Mouse (Mus musculus) hindbrain, embryonic 14.5 days (tissue): Measurements from ENCODE around the gene Tnik. TPM values are rescaled to one million over a fixed set of nuclear protein-coding genes. Genes with fewer than 3 reads are reported as not detected.

ENCODE experiments used
- ATAC-seq: fragments of 200-750 bp; cut with Nextera tagmentation; 2 replicates; pipeline ENCODE4 v1.8.0; 2017; ENCODE audit warnings: moderate number of reproducible peaks, mild to moderate bottlenecking, moderate TSS enrichment, moderate library complexity; ENCODE audit not compliant: low FRiP score
- DNase-seq: peaks from one replicate; pipeline ENCODE4 v3.0.0-alpha.2; 2015; ENCODE audit warnings: low spot score
- H3K27ac ChIP-seq: fragments of 300-500 bp; sonication (generic); 2 replicates; pipeline ENCODE4 v1.5.1; 2014; ENCODE audit warnings: mild to moderate bottlenecking, moderate library complexity
- H3K27me3 ChIP-seq: fragments of 300-500 bp; sonication (generic); 2 replicates; pipeline ENCODE4 v1.6.1; 2014; ENCODE audit warnings: mild to moderate bottlenecking, low read length, mixed read lengths; ENCODE audit not compliant: control insufficient read depth, insufficient read depth
- H3K36me3 ChIP-seq: fragments of 300-500 bp; sonication (generic); replicated peaks from 2 replicates; pipeline ENCODE4 v1.6.1; 2014; ENCODE audit not compliant: control insufficient read depth, insufficient read depth
- H3K4me1 ChIP-seq: fragments of 300-500 bp; sonication (generic); replicated peaks from 2 replicates; pipeline ENCODE4 v1.6.1; 2014; ENCODE audit warnings: antibody characterized with exemption, low read length, mixed read lengths; ENCODE audit not compliant: control insufficient read depth, insufficient read depth
- H3K4me2 ChIP-seq: fragments of 300-500 bp; sonication (generic); replicated peaks from 2 replicates; pipeline ENCODE4 v1.6.1; 2014; ENCODE audit warnings: mild to moderate bottlenecking, moderate library complexity
- H3K4me3 ChIP-seq: fragments of 300-500 bp; sonication (generic); replicated peaks from 2 replicates; pipeline ENCODE4 v1.5.1; 2014; ENCODE audit warnings: mild to moderate bottlenecking, low read length
- H3K9ac ChIP-seq: fragments of 300-500 bp; sonication (generic); 2 replicates; pipeline ENCODE4 v1.6.1; 2014
- H3K9me3 ChIP-seq: fragments of 300-500 bp; sonication (generic); 2 replicates; pipeline ENCODE4 v1.6.1; 2016; ENCODE audit warnings: low read length; ENCODE audit not compliant: control insufficient read depth
- WGBS: fragments of 180-500 bp; shearing (Covaris S2); extraction: QIAGEN DNeasy Blood & Tissue Kit; methylation state at CpG from one replicate; pipeline ENCODE4 v1.1.7; 2014; 5-methylcytosine and 5-hydroxymethylcytosine counted together
- polyA plus RNA-seq: library from polyadenylated mRNA; unstranded; fragments of >200 nt; fragmentation: Nextera tagmentation; extraction: Ambion mirVana; gene quantifications from 2 replicates; pipeline ENCODE4 v1.2.1, GENCODE M21; 2014

The Tnik gene
- polyA plus RNA-seq, 1 experiment from 2014 or later = 97.5 TPM

GRCm38 (mm10) chr3:28374738-28375510 lies 111.9 kb downstream of the Tnik start:
- Histone ChIP-seq H3K4me3 (no peak overlapping the region), H3K9ac (no peak overlapping the region), H3K9me3 (no peaks in the 10 kb centered on the region), H3K4me2 (no peak overlapping the region), H3K27ac (no peak overlapping the region), H3K4me1 (no peaks in the 10 kb centered on the region; the same call in 1 of the 2 replicates), H3K36me3 (no peaks in the 10 kb centered on the region), H3K27me3 (no peaks in the 10 kb centered on the region)
- 92% methylated on average over 6 of the region's 6 CpGs for WGBS
- ATAC-seq (no peak), DNase-seq (no peak)

- H3K36me3 ChIP-seq = no peaks in the 10 kb centered on the region
- no peak overlapping the region for H3K27ac ChIP-seq
- peaks cover 44% of the 10 kb centered on the region for H3K4me1 ChIP-seq
- WGBS = 25% methylated on average over 2 of the region's 2 CpGs
- no peak overlapping the region for H3K4me2 ChIP-seq
- DNase-seq (peak; percentile 41), ATAC-seq (peak; percentile 44; the same call in 1 of the 2 replicates)
- no peaks in the 10 kb centered on the region for H3K9me3 ChIP-seq
- no peak overlapping the region for H3K4me3 ChIP-seq
- no peak overlapping the region for H3K9ac ChIP-seq
- H3K27me3 ChIP-seq = no peaks in the 10 kb centered on the region
Observed at GRCm38 (mm10) chr3:28380224-28380623, 117.2 kb downstream of the Tnik start.

- DNase-seq = peak; percentile 46
- H3K4me2 ChIP-seq = no peak overlapping the region
- H3K9me3 ChIP-seq = no peaks in the 10 kb centered on the region
Observed at GRCm38 (mm10) chr3:28383526-28384126, 120.6 kb downstream of the Tnik start.

GRCm38 (mm10) chr3:28385199-28385975 lies 122.4 kb downstream of the Tnik start:
- Histone ChIP-seq H3K27me3 (no peaks in the 10 kb centered on the region), H3K27ac (peak overlapping the region; percentile 70; the same call in 1 of the 2 replicates), H3K9me3 (no peaks in the 10 kb centered on the region), H3K36me3 (no peaks in the 10 kb centered on the region), H3K4me1 (peaks cover 44% of the 10 kb centered on the region), H3K4me2 (no peak overlapping the region), H3K9ac (no peak overlapping the region), H3K4me3 (no peak overlapping the region)
- ATAC-seq = no peak
- DNase-seq = no peak
- WGBS = 94% methylated on average over 10 of the region's 10 CpGs

More at GRCm38 (mm10) chr3:28383526-28384126, 120.6 kb downstream of the Tnik start:
- no peaks in the 10 kb centered on the region for H3K27me3 ChIP-seq
- H3K4me3 ChIP-seq = no peak overlapping the region
- H3K9ac ChIP-seq = no peak overlapping the region
- H3K27ac ChIP-seq = peak overlapping the region; percentile 70
- peaks cover 47% of the 10 kb centered on the region for H3K4me1 ChIP-seq
- WGBS = 30% methylated on average over 11 of the region's 11 CpGs
- no peaks in the 10 kb centered on the region for H3K36me3 ChIP-seq
- ATAC-seq = peak; percentile 46; the same call in 1 of the 2 replicates

GRCm38 (mm10) chr3:28388540-28388939 lies 125.5 kb downstream of the Tnik start:
- Histone ChIP-seq H3K36me3 (no peaks in the 10 kb centered on the region), H3K9me3 (no peaks in the 10 kb centered on the region), H3K4me1 (peaks cover 23% of the 10 kb centered on the region), H3K27ac (no peak overlapping the region), H3K4me2 (no peak overlapping the region), H3K4me3 (no peak overlapping the region), H3K9ac (no peak overlapping the region), H3K27me3 (no peaks in the 10 kb centered on the region)
- WGBS = 82% methylated on average over 3 of the region's 3 CpGs
- DNase-seq = no peak
- no peak for ATAC-seq

- Histone ChIP-seq H3K36me3 (no peaks in the 10 kb centered on the region), H3K4me1 (peaks cover 7% of the 10 kb centered on the region; the same call in 1 of the 2 replicates), H3K4me2 (no peak overlapping the region), H3K27ac (no peak overlapping the region), H3K9me3 (no peaks in the 10 kb centered on the region), H3K9ac (no peak overlapping the region), H3K27me3 (no peaks in the 10 kb centered on the region), H3K4me3 (no peak overlapping the region)
- DNase-seq (no peak), ATAC-seq (no peak)
- 99% methylated on average over 2 of the region's 2 CpGs for WGBS
Observed at GRCm38 (mm10) chr3:28390183-28390582, 127.2 kb downstream of the Tnik start.

- Histone ChIP-seq H3K9ac (no peak overlapping the region), H3K4me2 (no peak overlapping the region), H3K36me3 (no peaks in the 10 kb centered on the region), H3K27me3 (no peaks in the 10 kb centered on the region), H3K9me3 (no peaks in the 10 kb centered on the region), H3K4me1 (0 out of 2 replicates have a peak, but pooled peaks cover 3% of the 10 kb centered on the region), H3K4me3 (no peak overlapping the region), H3K27ac (no peak overlapping the region)
- DNase-seq = no peak
- ATAC-seq = no peak
Observed at GRCm38 (mm10) chr3:28392542-28392941, 129.5 kb downstream of the Tnik start.

- Histone ChIP-seq H3K9me3 (no peaks in the 10 kb centered on the region), H3K4me1 (peaks cover 18% of the 10 kb centered on the region; the same call in 1 of the 2 replicates), H3K9ac (no peak overlapping the region), H3K27me3 (no peaks in the 10 kb centered on the region), H3K4me2 (no peak overlapping the region), H3K36me3 (no peaks in the 10 kb centered on the region), H3K4me3 (no peak overlapping the region), H3K27ac (no peak overlapping the region)
- no peak for DNase-seq
- no peak for ATAC-seq
- WGBS = 95% methylated on average over 1 of the region's 1 CpGs
Observed at GRCm38 (mm10) chr3:28398781-28399180, 135.8 kb downstream of the Tnik start.

- Histone ChIP-seq H3K27me3 (no peaks in the 10 kb centered on the region), H3K27ac (no peak overlapping the region), H3K4me3 (no peak overlapping the region), H3K36me3 (no peaks in the 10 kb centered on the region), H3K4me2 (no peak overlapping the region), H3K9ac (no peak overlapping the region), H3K9me3 (no peaks in the 10 kb centered on the region), H3K4me1 (peaks cover 21% of the 10 kb centered on the region; the same call in 1 of the 2 replicates)
- ATAC-seq = no peak
- DNase-seq = no peak
- whole genome bisulfite sequencing = 87% methylated on average over 9 of the region's 9 CpGs
Observed at GRCm38 (mm10) chr3:28399593-28400216, 136.7 kb downstream of the Tnik start.
